In the genomic region with DNA sequence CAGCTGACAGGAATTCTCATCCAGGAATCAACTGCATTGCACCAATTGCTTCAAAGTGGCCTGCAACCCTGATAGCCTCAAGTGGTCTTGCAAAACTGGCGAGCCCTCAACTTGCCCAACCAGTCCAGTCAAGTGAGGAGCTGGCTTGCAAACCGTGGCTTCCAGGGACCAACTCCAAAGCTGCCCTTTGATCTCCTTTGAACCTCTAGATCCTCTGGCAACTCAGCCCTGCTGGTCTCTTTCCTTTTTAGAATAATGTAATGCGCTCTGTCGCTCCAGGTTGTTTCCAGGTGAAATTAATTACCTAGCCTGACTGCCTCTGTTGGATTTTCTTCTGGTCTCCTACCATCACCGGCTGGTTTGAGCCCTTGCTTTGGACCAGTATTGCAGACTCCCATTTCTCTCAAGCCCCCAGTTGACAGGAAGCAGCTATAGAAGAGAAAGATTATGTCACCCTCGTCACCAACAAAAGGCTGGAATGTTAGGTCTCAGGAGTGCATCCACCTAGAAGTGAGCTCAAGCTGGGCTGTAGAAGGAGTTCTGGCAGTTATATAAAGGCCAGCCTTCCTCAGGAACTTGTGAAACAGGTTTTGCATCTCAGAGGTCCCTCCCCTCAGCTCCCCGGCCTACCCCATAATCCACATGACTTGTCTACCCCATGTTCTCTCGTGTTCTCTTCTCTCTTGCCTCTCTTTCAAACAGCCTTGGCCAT, we compare ENCODE assay signal across 13 mouse cellular contexts. TPM values are rescaled to one million over a fixed set of nuclear protein-coding genes. Genes with fewer than 3 reads are reported as not detected.
DNase-seq lines count a peak whose midpoint lies in the region; ATAC-seq and TF ChIP-seq lines count a peak whose summit lies in the region.
"Had no signal": no experiment of that assay in that cellular context is flagged by ENCODE, and none has a peak within 500 bp of the region (broad histone marks: within the 10 kb centered on the region; RNA-seq: fewer than 3 reads in every experiment).

No protein-coding gene starts in this region.

- peak; percentile 60; the same call in 1 of the 2 replicates for ATAC-seq in intestine, embryonic 14.5 days (replicated peaks; ENCODE audit: low FRiP score, low TSS enrichment, low read depth)
- ATAC-seq in activated CD4-positive, CD25-positive, alpha-beta regulatory T cell, adult 4 months = no peak
- no peak for ATAC-seq in forebrain, postnatal 0 days

- H3K4me3 ChIP-seq in intestine, embryonic 14.5 days (ENCODE audit: low read depth, low read length) = no peak overlapping the region
- no peak overlapping the region for H3K4me3 ChIP-seq in forebrain, postnatal 0 days (ENCODE audit: low read depth, low read length)
- H3K4me3 ChIP-seq: limb, embryonic 13.5 days; midbrain, embryonic 12.5 days had no signal

- intact Hi-C loops in heart, postnatal 36 days (cut with DNase I) = no loop called here

- H3K27ac ChIP-seq in intestine, embryonic 14.5 days (ENCODE audit: low read depth) = peak overlapping the region; percentile 44; the same call in 1 of the 2 replicates
- H3K27ac ChIP-seq in forebrain, postnatal 0 days (ENCODE audit: low read depth, low read length) = no peak overlapping the region
- H3K27ac ChIP-seq: limb, embryonic 13.5 days; midbrain, embryonic 12.5 days had no signal

- H3K9ac ChIP-seq in intestine, embryonic 14.5 days (ENCODE audit: low read length) = no peak overlapping the region
- H3K9ac ChIP-seq in forebrain, postnatal 0 days = no peak overlapping the region
- H3K9ac ChIP-seq: limb, embryonic 13.5 days; midbrain, embryonic 12.5 days had no signal

- 41% methylated on average over 8 of the region's 8 CpGs for WGBS in intestine, embryonic 14.5 days
- 61% methylated on average over 8 of the region's 8 CpGs for WGBS in forebrain, postnatal 0 days

- TF ChIP-seq CTCF in forebrain, postnatal 0 days (IDR thresholded peaks at IDR 0.05; ENCODE audit: low read depth) = no peak

- H3K36me3 ChIP-seq in intestine, embryonic 14.5 days (ENCODE audit: control insufficient read depth, insufficient read depth, low read length) = no peaks in the 10 kb centered on the region
- H3K36me3 ChIP-seq in forebrain, postnatal 0 days (ENCODE audit: insufficient read depth) = no peaks in the 10 kb centered on the region
- H3K36me3 ChIP-seq: limb, embryonic 13.5 days; midbrain, embryonic 12.5 days had no signal

- no peaks in the 10 kb centered on the region for H3K27me3 ChIP-seq in intestine, embryonic 14.5 days (replicated peaks; ENCODE audit: control insufficient read depth, insufficient read depth, low read length)
- H3K27me3 ChIP-seq in forebrain, postnatal 0 days (ENCODE audit: insufficient read depth, low read length) = no peaks in the 10 kb centered on the region
- H3K27me3 ChIP-seq: limb, embryonic 13.5 days; midbrain, embryonic 12.5 days had no signal

- no peaks in the 10 kb centered on the region for H3K9me3 ChIP-seq in intestine, embryonic 14.5 days (ENCODE audit: control insufficient read depth, low read length)
- H3K9me3 ChIP-seq in forebrain, postnatal 0 days (ENCODE audit: low read length) = no peaks in the 10 kb centered on the region
- H3K9me3 ChIP-seq: limb, embryonic 13.5 days; midbrain, embryonic 12.5 days had no signal

- DNase-seq in adrenal gland, postnatal 14 days = peak; percentile 43
- DNase-seq in adrenal gland, adult 8-10 months = no peak
- peak; percentile 54 for DNase-seq in intestine, embryonic 14.5 days (ENCODE audit: low spot score)
- DNase-seq in kidney, postnatal 14 days = peak; percentile 41
- DNase-seq in lung, postnatal 4 days = peak; percentile 75 to 85
- DNase-seq in heart, postnatal 36 days = no peak
- no peak for DNase-seq in forebrain, postnatal 0 days
- DNase-seq: cerebellum, adult 11-12 months; heart, postnatal 10 days; right cerebral cortex, postnatal 25 days had no signal

- H3K4me2 ChIP-seq in intestine, embryonic 14.5 days (ENCODE audit: low read length) = no peak overlapping the region
- no peak overlapping the region for H3K4me2 ChIP-seq in forebrain, postnatal 0 days (ENCODE audit: low read depth)
- H3K4me2 ChIP-seq: limb, embryonic 13.5 days; midbrain, embryonic 12.5 days had no signal

- H3K4me1 ChIP-seq in intestine, embryonic 14.5 days (replicated peaks; ENCODE audit: control insufficient read depth, insufficient read depth, low read length) = no peaks in the 10 kb centered on the region
- H3K4me1 ChIP-seq in forebrain, postnatal 0 days (ENCODE audit: insufficient read depth) = no peaks in the 10 kb centered on the region
- H3K4me1 ChIP-seq: midbrain, embryonic 12.5 days had no signal

RNA-seq across cellular contexts. Expression of a gene that starts 49.8 kb away (rescaled TPM):
- 137 and 169 TPM in 2 replicates for total RNA-seq in adrenal gland, postnatal 14 days (2021)
- 10 to 100 TPM; 73.7 to 90.3 (median 78.7) TPM for total RNA-seq in adrenal gland, adult 8-10 months (2022)
- 56.8 and 61.7 TPM in 2 replicates for polyA plus RNA-seq in intestine, embryonic 14.5 days (2014; fragmentation: Nextera tagmentation; extraction: Ambion mirVana)
- 1 to 10 TPM; 8.6 to 9.3 TPM for polyA plus RNA-seq in activated CD4-positive, CD25-positive, alpha-beta regulatory T cell, adult 4 months (2017; shearing (Covaris generic))
- total RNA-seq in heart, postnatal 36 days (2021) = 10 to 100 TPM; 94.6 to 98.6 TPM
- total RNA-seq in forebrain, postnatal 0 days (2014; rRNA removed) = 57.3 and 65.7 TPM in 2 replicates
- 48.6 and 72.8 TPM in 2 replicates for polyA plus RNA-seq in forebrain, postnatal 0 days (2015; fragmentation: Nextera tagmentation; extraction: Ambion mirVana)

Comparison
In these comparisons a context has a peak if more than half of its experiments do, and no peak if none do; other contexts are left out.
1. DNase-seq: peak in adrenal gland, postnatal 14 days (single experiment), intestine, embryonic 14.5 days (single experiment), kidney, postnatal 14 days (single experiment) and lung, postnatal 4 days (2 of 2); none in adrenal gland, adult 8-10 months (single experiment), heart, postnatal 36 days (0 of 2) and forebrain, postnatal 0 days (single experiment).